Mouse (Mus musculus) frontal cortex, postnatal 14 days (tissue): ENCODE data around the gene Efr3b.
"Not testable (repeated sequence)": the region's sequence is repeated elsewhere in the genome, so short reads cannot be mapped to it uniquely, and the experiment has no call there.

Experiments used
- DNase-seq, 2 experiments: peaks; one replicate each; pipeline ENCODE4 v3.0.0; 2022; ENCODE audit warnings: low spot score in 2 of 2

Gene Efr3b

GRCm38 (mm10) chr12:3981350-3982131 is 57.2 kb downstream of the Efr3b start:
- DNase-seq, result peak; percentile 66 to 70

DNA sequence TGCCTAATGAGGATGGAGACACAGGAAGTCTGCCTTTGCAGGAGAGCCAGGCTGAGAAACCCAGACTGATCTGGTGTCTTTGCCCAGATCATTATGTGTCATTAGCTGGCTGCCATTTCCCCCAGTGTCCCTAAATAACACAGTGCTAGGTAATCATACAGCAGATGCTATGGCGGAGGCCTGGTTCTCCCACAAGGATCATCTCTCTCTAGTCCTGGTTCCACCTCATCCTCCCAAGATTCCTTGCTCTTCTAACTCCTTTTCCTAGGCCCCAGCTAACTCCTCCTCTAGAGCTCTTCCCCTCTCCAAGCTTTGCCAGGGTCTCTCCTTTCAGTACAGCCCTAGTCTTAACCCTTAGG is 57.7 kb downstream of the Efr3b start:
- no peak for DNase-seq

DNA sequence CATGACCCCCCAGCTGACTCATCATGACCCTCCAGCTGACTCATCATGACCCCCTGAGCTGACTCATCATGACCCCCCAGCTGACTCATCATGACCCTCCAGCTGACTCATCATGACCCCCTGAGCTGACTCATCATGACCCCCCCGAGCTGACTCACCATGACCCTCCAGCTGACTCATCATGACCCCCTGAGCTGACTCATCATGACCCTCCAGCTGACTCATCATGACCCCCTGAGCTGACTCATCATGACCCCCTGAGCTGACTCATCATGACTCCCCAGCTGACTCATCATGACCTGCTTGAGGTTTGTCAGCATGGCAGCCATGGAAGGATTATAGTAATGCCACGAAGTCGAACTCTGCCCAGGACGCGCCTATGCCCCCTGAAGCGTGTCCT is 65.5 kb downstream of the Efr3b start:
- DNase-seq, result not testable (repeated sequence)

- DNase-seq, result no peak
Observed at GRCm38 (mm10) chr12:3968380-3968779, 70.3 kb downstream of the Efr3b start.

GRCm38 (mm10) chr12:3967196-3967595 is 71.5 kb downstream of the Efr3b start:
- DNase-seq, result no peak

GRCm38 (mm10) chr12:3960553-3960952 is 78.2 kb downstream of the Efr3b start:
- DNase-seq, result no peak

DNA sequence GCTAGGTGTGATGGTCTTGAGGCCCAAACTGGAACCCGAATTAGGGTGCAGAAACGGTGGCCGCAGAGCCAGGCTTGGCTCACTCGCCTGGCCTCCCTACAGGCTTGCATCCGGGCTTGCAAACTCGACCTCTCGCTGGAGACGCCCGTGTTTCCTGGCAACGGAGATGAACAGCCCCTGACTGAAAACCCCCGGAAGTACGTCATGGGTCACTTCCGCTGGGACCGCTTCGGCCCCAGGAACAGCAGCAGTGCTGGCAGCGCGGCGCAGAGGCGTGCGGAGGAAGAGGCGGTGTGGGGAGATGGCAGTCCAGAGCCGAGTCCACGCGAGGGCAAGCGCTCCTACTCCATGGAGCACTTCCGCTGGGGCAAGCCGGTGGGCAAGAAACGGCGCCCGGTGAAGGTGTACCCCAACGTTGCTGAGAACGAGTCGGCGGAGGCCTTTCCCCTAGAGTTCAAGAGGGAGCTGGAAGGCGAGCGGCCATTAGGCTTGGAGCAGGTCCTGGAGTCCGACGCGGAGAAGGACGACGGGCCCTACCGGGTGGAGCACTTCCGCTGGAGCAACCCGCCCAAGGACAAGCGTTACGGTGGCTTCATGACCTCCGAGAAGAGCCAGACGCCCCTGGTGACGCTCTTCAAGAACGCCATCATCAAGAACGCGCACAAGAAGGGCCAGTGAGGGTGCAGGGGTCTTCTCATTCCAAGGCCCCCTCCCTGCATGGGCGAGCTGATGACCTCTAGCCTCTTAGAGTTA is 78.7 kb downstream of the Efr3b start:
- peak; percentile 73 to 81 for DNase-seq

- no peak for DNase-seq
Observed at GRCm38 (mm10) chr12:3956351-3956750, 82.4 kb downstream of the Efr3b start.

- no peak for DNase-seq
Observed at GRCm38 (mm10) chr12:3955371-3955770, 83.3 kb downstream of the Efr3b start.

DNA sequence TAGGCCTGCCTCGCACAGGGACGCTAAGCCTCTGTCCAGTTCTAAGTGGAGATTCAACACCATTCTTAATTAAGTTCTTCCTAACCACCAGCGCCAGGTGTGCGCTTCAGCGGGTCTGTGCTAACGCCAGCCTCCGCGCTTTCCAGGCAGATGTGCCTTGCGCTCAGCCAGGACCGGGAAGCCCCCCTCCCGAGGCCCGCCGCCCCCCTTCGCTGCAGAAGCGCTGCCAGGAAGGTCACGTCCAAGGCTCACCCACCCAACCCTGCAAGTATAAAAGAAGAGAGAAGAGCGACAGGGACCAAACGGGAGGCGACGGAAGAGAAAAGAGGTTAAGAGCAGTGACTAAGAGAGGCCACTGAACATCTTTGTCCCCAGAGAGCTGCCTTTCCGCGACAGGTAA is 84.1 kb downstream of the Efr3b start, which contains the start of gene Pomc:
Gene Pomc, plus strand, starts transcription at position 301 of the 400 bp plus-strand sequence.
- DNase-seq, result no peak

DNA sequence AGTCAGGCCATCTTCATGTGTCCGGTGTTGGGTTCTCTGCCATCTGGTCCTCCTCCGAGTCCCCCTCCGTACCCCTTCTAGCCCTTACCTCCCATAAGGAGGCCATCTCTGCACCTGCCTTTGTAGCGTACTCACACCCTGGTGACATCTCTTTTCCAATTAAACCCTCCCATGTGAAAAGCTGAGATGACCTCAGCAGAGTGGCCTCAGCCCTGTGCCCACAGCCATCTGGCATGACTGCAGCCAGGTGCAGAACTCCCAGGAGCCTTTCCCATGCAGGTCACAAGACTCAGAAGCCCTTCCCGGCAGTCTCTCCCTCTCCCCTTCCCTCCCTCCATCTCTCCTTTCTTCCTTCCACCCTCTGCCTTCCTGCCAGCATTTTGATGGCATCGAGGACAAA is 91.2 kb downstream of the Efr3b start:
- no peak for DNase-seq

- no peak for DNase-seq
Observed at GRCm38 (mm10) chr12:3944454-3945073, 94.2 kb downstream of the Efr3b start.

GRCm38 (mm10) chr12:3942026-3942425 is 96.7 kb downstream of the Efr3b start:
- no peak for DNase-seq

DNA sequence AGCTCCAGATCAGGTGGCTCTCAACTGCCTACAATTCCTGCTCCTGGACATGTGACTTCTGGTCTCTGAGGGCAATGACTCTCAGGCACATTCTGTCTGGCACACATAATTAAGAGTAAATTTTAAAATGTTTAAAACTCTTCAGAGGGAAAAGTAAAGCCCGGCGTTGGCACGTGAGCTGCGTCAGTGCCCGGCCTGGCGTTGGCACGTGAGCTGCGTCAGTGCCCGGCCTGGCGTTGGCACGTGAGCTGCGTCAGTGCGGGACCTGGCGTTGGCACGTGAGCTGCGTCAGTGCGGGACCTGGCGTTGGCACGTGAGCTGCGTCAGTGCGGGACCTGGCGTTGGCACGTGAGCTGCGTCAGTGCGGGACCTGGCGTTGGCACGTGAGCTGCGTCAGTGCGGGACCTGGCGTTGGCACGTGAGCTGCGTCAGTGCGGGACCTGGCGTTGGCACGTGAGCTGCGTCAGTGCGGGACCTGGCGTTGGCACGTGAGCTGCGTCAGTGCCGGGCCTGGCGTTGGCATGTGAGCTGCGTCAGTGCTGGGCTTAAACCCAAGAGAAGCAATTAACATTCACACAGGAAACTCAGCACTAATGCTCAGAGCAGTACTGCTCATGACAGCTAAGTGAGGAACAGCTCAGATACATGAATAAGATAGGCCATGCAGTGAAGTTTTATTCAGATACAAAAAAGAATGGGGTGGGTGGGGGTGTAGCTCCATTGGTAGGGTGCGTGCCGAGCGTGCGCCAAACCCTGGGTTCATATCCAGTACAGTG is 108.4 kb downstream of the Efr3b start:
- not testable (repeated sequence) for DNase-seq

GRCm38 (mm10) chr12:3928841-3929240 is 109.9 kb downstream of the Efr3b start:
- DNase-seq, result no peak

- peak in 1 of 2 experiments; percentile 54 for DNase-seq
Observed at GRCm38 (mm10) chr12:3926127-3926526, 112.6 kb downstream of the Efr3b start.

DNA sequence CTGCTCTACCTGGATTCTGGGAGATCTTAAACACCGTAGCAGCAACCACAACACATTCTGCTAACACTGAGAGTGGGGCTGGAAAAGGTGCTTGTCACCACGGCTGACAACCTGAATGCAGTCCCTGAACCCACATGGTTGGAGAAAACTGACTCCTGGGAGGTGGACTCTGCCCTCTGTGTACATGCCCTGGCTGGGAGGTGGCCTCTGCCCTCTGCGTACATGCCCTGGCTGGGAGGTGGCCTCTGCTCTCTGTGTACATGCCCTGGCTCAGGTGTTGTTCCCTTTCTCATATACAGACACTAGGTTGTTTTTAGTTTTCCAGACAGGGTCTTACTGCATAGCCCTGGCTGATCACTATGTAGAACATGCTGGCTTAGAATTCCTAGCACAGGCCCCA is 119.3 kb downstream of the Efr3b start:
- DNase-seq, result no peak

- no peak for DNase-seq
Observed at GRCm38 (mm10) chr12:3918577-3918976, 120.1 kb downstream of the Efr3b start.

DNA sequence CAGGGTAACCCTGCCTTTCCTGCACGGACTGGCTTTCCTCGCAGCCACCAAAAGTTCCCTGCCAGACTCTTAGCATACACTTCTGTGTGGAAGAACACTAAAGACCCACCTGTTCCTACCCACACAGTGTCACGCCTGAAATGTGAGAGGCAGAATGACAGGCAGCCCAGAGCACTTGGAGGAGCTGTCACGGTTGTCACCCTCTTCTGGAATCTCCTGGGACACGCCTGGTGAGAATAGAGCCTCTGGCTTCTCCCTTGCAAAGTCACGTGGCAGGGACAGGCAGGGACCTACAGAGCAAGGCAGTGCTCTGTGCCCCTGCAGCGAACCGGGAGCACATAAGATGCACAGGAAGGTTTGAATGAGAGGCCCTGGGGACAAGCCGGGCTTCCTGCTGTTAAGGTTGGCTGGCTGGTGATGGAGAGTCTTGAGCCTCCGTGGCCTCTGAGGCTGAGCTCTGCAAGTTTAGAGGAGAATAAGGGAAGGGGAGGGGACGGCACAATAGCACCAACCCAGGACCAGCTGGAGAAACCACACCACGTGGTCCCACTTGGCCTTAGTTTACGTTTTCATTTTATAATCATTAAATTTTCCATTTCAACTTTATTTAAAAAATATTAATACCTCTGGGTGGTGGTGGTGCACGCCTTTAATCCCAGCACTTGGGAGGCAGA is 120.9 kb downstream of the Efr3b start:
- DNase-seq, result no peak

DNA sequence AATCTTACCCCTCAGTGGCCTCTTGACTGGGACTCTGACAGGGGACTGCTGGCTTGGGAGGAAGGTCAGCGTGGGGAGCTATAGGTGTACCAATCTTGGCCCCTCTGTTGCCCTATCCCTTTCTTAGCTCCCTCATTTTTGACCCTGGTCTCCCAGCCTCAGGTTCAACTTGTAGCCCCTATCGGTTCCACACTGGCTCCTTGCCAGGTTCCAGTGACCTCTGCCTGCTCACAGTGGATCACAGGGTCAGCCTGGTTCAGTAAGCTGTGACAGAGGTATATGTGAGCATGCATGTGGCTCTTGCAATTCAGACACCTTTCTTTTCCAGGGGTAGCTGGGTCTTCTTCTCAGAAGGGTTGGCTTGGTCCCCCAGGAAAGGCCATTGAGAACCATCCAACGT is 122.9 kb downstream of the Efr3b start:
- no peak for DNase-seq
